Mouse (Mus musculus): ENCODE measurements around the gene Far1. TPM values are rescaled to one million over a fixed set of nuclear protein-coding genes. Genes with fewer than 3 reads are reported as not detected.

Gene Far1
- polyA plus RNA-seq, 1 experiment from 2014 or later = 15.4 TPM

GRCm38 (mm10) chr7:113499821-113500220, 13.8 kb upstream of the Far1 start:
- no peak overlapping the region for H3K27ac ChIP-seq (ENCODE audit: low read depth, low read length)
- H3K9me3 ChIP-seq (ENCODE audit: control insufficient read depth) = no peaks in the 10 kb centered on the region
- no peak for ATAC-seq
- H3K9ac ChIP-seq (ENCODE audit: low read depth, low read length) = no peak overlapping the region
- no peaks in the 10 kb centered on the region for H3K27me3 ChIP-seq (replicated peaks; ENCODE audit: control insufficient read depth, insufficient read depth, low read length)
- H3K4me3 ChIP-seq (ENCODE audit: low read depth, low read length) = no peak overlapping the region
- no peak overlapping the region for H3K4me2 ChIP-seq (replicated peaks; ENCODE audit: low read depth)
- no peaks in the 10 kb centered on the region for H3K36me3 ChIP-seq (ENCODE audit: control insufficient read depth, insufficient read depth)
- WGBS = 70% methylated on average over 6 of the region's 6 CpGs
- TF ChIP-seq CTCF (IDR thresholded peaks at IDR 0.05; ENCODE audit: low read depth) = no peak
- H3K4me1 ChIP-seq (replicated peaks; ENCODE audit: control insufficient read depth, insufficient read depth, low read length) = no peaks in the 10 kb centered on the region; the same call in 1 of the 2 replicates

GRCm38 (mm10) chr7:113502453-113502852, 11.2 kb upstream of the Far1 start:
- no peaks in the 10 kb centered on the region for H3K36me3 ChIP-seq (ENCODE audit: control insufficient read depth, insufficient read depth)
- H3K9me3 ChIP-seq (ENCODE audit: control insufficient read depth) = no peaks in the 10 kb centered on the region
- peak overlapping the region; percentile 31 for H3K27ac ChIP-seq (ENCODE audit: low read depth, low read length)
- ATAC-seq = peak; percentile 85
- no peak overlapping the region for H3K9ac ChIP-seq (ENCODE audit: low read depth, low read length)
- WGBS = 39% methylated on average over 3 of the region's 3 CpGs
- no peaks in the 10 kb centered on the region; the same call in 1 of the 2 replicates for H3K4me1 ChIP-seq (replicated peaks; ENCODE audit: control insufficient read depth, insufficient read depth, low read length)
- H3K4me2 ChIP-seq (replicated peaks; ENCODE audit: low read depth) = no peak overlapping the region
- no peaks in the 10 kb centered on the region for H3K27me3 ChIP-seq (replicated peaks; ENCODE audit: control insufficient read depth, insufficient read depth, low read length)
- TF ChIP-seq CTCF (IDR thresholded peaks at IDR 0.05; ENCODE audit: low read depth) = no peak
- no peak overlapping the region for H3K4me3 ChIP-seq (ENCODE audit: low read depth, low read length)

DNA sequence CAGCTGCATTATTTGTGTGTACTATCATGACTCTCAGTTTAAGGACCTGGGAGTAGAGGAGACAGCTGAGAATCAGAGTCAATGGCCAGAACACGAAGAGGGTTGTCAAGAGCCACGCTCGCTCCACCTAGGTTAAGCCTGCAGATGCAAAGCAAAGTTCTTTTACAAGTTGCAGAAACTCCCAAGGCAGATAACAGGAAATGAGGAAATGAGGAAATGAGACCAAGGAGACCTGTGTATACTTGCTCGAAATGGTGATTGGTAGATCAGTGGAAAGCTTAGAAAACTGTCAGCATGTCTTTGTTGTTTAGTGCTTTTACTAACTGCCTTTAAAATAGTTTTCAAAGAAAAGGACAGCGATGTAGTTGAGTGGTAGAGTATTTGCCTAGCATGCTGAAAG, 8.6 kb upstream of the Far1 start:
- no peak for ATAC-seq

GRCm38 (mm10) chr7:113505516-113506045, 8.1 kb upstream of the Far1 start:
- H3K36me3 ChIP-seq (ENCODE audit: control insufficient read depth, insufficient read depth) = no peaks in the 10 kb centered on the region
- no peak overlapping the region for H3K27ac ChIP-seq (ENCODE audit: low read depth, low read length)
- H3K9ac ChIP-seq (ENCODE audit: low read depth, low read length) = no peak overlapping the region
- no peak overlapping the region for H3K4me2 ChIP-seq (replicated peaks; ENCODE audit: low read depth)
- 88% methylated on average over 4 of the region's 4 CpGs for WGBS
- no peak for ATAC-seq
- no peaks in the 10 kb centered on the region for H3K4me1 ChIP-seq (replicated peaks; ENCODE audit: control insufficient read depth, insufficient read depth, low read length)
- no peak overlapping the region for H3K4me3 ChIP-seq (ENCODE audit: low read depth, low read length)
- TF ChIP-seq CTCF (IDR thresholded peaks at IDR 0.05; ENCODE audit: low read depth) = no peak
- H3K9me3 ChIP-seq (ENCODE audit: control insufficient read depth) = no peaks in the 10 kb centered on the region
- no peaks in the 10 kb centered on the region for H3K27me3 ChIP-seq (replicated peaks; ENCODE audit: control insufficient read depth, insufficient read depth, low read length)

More for the DNA sequence above, 8.6 kb upstream of the Far1 start:
- 50% methylated on average over 5 of the region's 5 CpGs for WGBS
- Histone ChIP-seq H3K27me3 (replicated peaks; ENCODE audit: control insufficient read depth, insufficient read depth, low read length) (no peaks in the 10 kb centered on the region), H3K4me1 (replicated peaks; ENCODE audit: control insufficient read depth, insufficient read depth, low read length) (no peaks in the 10 kb centered on the region), H3K36me3 (ENCODE audit: control insufficient read depth, insufficient read depth) (no peaks in the 10 kb centered on the region), H3K9me3 (ENCODE audit: control insufficient read depth) (no peaks in the 10 kb centered on the region), H3K4me2 (replicated peaks; ENCODE audit: low read depth) (no peak overlapping the region), H3K4me3 (ENCODE audit: low read depth, low read length) (no peak overlapping the region), H3K27ac (ENCODE audit: low read depth, low read length) (no peak overlapping the region), H3K9ac (ENCODE audit: low read depth, low read length) (no peak overlapping the region)
- TF ChIP-seq CTCF (IDR thresholded peaks at IDR 0.05; ENCODE audit: low read depth) = no peak

DNA sequence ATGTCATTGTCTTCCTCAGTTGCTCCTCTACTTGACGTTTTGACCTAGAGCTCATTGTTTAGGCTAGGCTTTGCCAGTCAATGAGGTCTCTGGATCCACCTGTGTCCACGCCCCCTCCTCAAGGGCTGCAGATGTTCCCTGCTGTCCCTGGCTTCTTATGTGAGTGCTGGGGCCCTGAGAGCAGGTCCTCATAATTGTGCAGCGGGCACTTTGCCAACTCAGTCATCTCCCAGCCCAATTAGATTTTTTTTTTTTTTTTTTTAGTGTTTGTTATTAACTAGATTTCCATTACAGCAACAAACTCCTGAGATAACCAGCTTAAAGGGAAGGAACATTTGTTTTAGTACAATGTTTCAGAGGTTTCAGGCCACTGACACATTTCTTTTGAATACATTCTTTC, 5.8 kb upstream of the Far1 start:
- Histone ChIP-seq H3K4me2 (replicated peaks; ENCODE audit: low read depth) (no peak overlapping the region), H3K4me3 (ENCODE audit: low read depth, low read length) (no peak overlapping the region), H3K27ac (ENCODE audit: low read depth, low read length) (no peak overlapping the region), H3K36me3 (ENCODE audit: control insufficient read depth, insufficient read depth) (no peaks in the 10 kb centered on the region), H3K27me3 (replicated peaks; ENCODE audit: control insufficient read depth, insufficient read depth, low read length) (no peaks in the 10 kb centered on the region), H3K9me3 (ENCODE audit: control insufficient read depth) (no peaks in the 10 kb centered on the region), H3K4me1 (replicated peaks; ENCODE audit: control insufficient read depth, insufficient read depth, low read length) (no peaks in the 10 kb centered on the region; the same call in 1 of the 2 replicates), H3K9ac (ENCODE audit: low read depth, low read length) (no peak overlapping the region)
- no peak for TF ChIP-seq CTCF (IDR thresholded peaks at IDR 0.05; ENCODE audit: low read depth)
- 49% methylated on average over 3 of the region's 3 CpGs for whole genome bisulfite sequencing
- no peak for ATAC-seq

GRCm38 (mm10) chr7:113511396-113511795, 2.2 kb upstream of the Far1 start:
- WGBS = 89% methylated on average over 3 of the region's 3 CpGs
- no peak overlapping the region for H3K27ac ChIP-seq (ENCODE audit: low read depth, low read length)
- TF ChIP-seq CTCF (IDR thresholded peaks at IDR 0.05; ENCODE audit: low read depth) = no peak

More at GRCm38 (mm10) chr7:113511396-113511795, 2.2 kb upstream of the Far1 start:
- H3K4me3 ChIP-seq (ENCODE audit: low read depth, low read length) = no peak overlapping the region
- no peaks in the 10 kb centered on the region; the same call in 1 of the 2 replicates for H3K4me1 ChIP-seq (replicated peaks; ENCODE audit: control insufficient read depth, insufficient read depth, low read length)
- no peaks in the 10 kb centered on the region for H3K27me3 ChIP-seq (replicated peaks; ENCODE audit: control insufficient read depth, insufficient read depth, low read length)
- H3K9ac ChIP-seq (ENCODE audit: low read depth, low read length) = no peak overlapping the region
- H3K4me2 ChIP-seq (replicated peaks; ENCODE audit: low read depth) = no peak overlapping the region
- no peak for ATAC-seq
- H3K36me3 ChIP-seq (ENCODE audit: control insufficient read depth, insufficient read depth) = no peaks in the 10 kb centered on the region
- H3K9me3 ChIP-seq (ENCODE audit: control insufficient read depth) = no peaks in the 10 kb centered on the region
